Mouse (Mus musculus) lung, adult 2 months (tissue): ENCODE measurements around the gene Rpl35. TPM values are rescaled to one million over a fixed set of nuclear protein-coding genes. Genes with fewer than 3 reads are reported as not detected.
"Not testable (repeated sequence)": the region's sequence is repeated elsewhere in the genome, so short reads cannot be mapped to it uniquely, and the experiment has no call there.

ENCODE experiments used
- DNase-seq: peaks from one replicate; pipeline ENCODE4 v3.0.0; 2022
- H3K4me1 ChIP-seq: fragments of 200-500 bp; 2 replicates; pipeline ENCODE4 v1.6.1; 2011; ENCODE audit warnings: low read length; ENCODE audit not compliant: control insufficient read depth, insufficient read depth
- H3K4me3 ChIP-seq: fragments of 200-500 bp; replicated peaks from 2 replicates; pipeline ENCODE3; 2011; ENCODE audit warnings: low read depth, mild to moderate bottlenecking, control low read depth, low read length; ENCODE audit errors: extremely low read depth
- CTCF ChIP-seq: fragments of 200-500 bp; IDR thresholded peaks from 2 replicates; pipeline ENCODE4 v1.5.1; 2011; ENCODE audit warnings: mild to moderate bottlenecking, low read length, control low read depth; ENCODE audit not compliant: insufficient read depth
- POLR2A ChIP-seq: fragments of 200-500 bp; IDR thresholded peaks from 2 replicates; pipeline ENCODE4 v1.6.1; 2011; ENCODE audit warnings: low read depth, mild to moderate bottlenecking, control low read depth, low read length, borderline replicate concordance; ENCODE audit errors: extremely low read depth
- WGBS: fragments of 180-500 bp; shearing (Covaris S2); methylation state at CpG from one replicate; pipeline ENCODE4 v1.1.7; 2018; 5-methylcytosine and 5-hydroxymethylcytosine counted together
- polyA plus RNA-seq: library from polyadenylated mRNA; depleted of rRNA; stranded (reverse); fragments of >200 nt; gene quantifications from 2 replicates; pipeline ENCODE4 v1.2.3, GENCODE M21; 2012; rRNA removed

The Rpl35 gene
- 121 and 126 TPM in 2 replicates for polyA plus RNA-seq

GRCm38 (mm10) chr2:39005574-39006079, at the start of gene Rpl35:
Gene Rpl35 (minus strand): TSS chr2:39005624.
- TF ChIP-seq POLR2A (no peak), CTCF (no peak)
- WGBS, result 10% methylated on average over 15 of the region's 15 CpGs
- Histone ChIP-seq H3K4me1 (peaks cover 22% of the 10 kb centered on the region), H3K4me3 (peak within 1 kb of the TSS; percentile 99)
- DNase-seq, result peak; percentile 47

- TF ChIP-seq POLR2A (no peak), CTCF (no peak)
- DNase-seq, result no peak
- 95% methylated on average over 1 of the region's 1 CpGs for WGBS
- no peak overlapping the region for H3K4me3 ChIP-seq
- no peaks in the 10 kb centered on the region for H3K4me1 ChIP-seq
Observed at GRCm38 (mm10) chr2:39048515-39048914, 43.1 kb upstream of the Rpl35 start.

- 98% methylated on average over 1 of the region's 1 CpGs for WGBS
- no peaks in the 10 kb centered on the region for H3K4me1 ChIP-seq
- TF ChIP-seq CTCF, result no peak
- no peak for TF ChIP-seq POLR2A
- no peak for DNase-seq
- no peak overlapping the region for H3K4me3 ChIP-seq
Observed at GRCm38 (mm10) chr2:39040215-39040614, 34.8 kb upstream of the Rpl35 start.

- H3K4me3 ChIP-seq, result no peak overlapping the region
- no peaks in the 10 kb centered on the region for H3K4me1 ChIP-seq
- TF ChIP-seq POLR2A (no peak), CTCF (no peak)
- DNase-seq, result no peak
- WGBS, result 100% methylated on average over 1 of the region's 1 CpGs
Observed at GRCm38 (mm10) chr2:39031611-39032010, 26.2 kb upstream of the Rpl35 start.

GRCm38 (mm10) chr2:39020004-39020403, 14.6 kb upstream of the Rpl35 start:
- no peaks in the 10 kb centered on the region for H3K4me1 ChIP-seq
- no peak for DNase-seq
- WGBS, result 83% methylated on average over 1 of the region's 1 CpGs
- no peak for TF ChIP-seq CTCF
- TF ChIP-seq POLR2A, result no peak
- no peak overlapping the region for H3K4me3 ChIP-seq

GRCm38 (mm10) chr2:39016581-39016980, 11.2 kb upstream of the Rpl35 start:
- TF ChIP-seq CTCF (no peak), POLR2A (no peak)
- 77% methylated on average over 3 of the region's 3 CpGs for WGBS
- H3K4me3 ChIP-seq, result no peak overlapping the region

GRCm38 (mm10) chr2:39012768-39013279, 7.4 kb upstream of the Rpl35 start:
- 82% methylated on average over 7 of the region's 7 CpGs for WGBS
- TF ChIP-seq POLR2A, result no peak
- TF ChIP-seq CTCF, result no peak
- Histone ChIP-seq H3K4me3 (no peak overlapping the region), H3K4me1 (peaks cover 4% of the 10 kb centered on the region; the same call in 1 of the 2 replicates)
- no peak for DNase-seq

More at GRCm38 (mm10) chr2:39016581-39016980, 11.2 kb upstream of the Rpl35 start:
- no peak for DNase-seq
- H3K4me1 ChIP-seq, result no peaks in the 10 kb centered on the region

GRCm38 (mm10) chr2:39011971-39012370, 6.5 kb upstream of the Rpl35 start:
- DNase-seq, result no peak
- Histone ChIP-seq H3K4me1 (peaks cover 6% of the 10 kb centered on the region; the same call in 1 of the 2 replicates), H3K4me3 (no peak overlapping the region)
- no peak for TF ChIP-seq POLR2A
- TF ChIP-seq CTCF, result no peak
- WGBS, result 78% methylated on average over 3 of the region's 3 CpGs

GRCm38 (mm10) chr2:39011264-39011663, 5.8 kb upstream of the Rpl35 start:
- no peak overlapping the region for H3K4me3 ChIP-seq
- no peak for TF ChIP-seq CTCF
- H3K4me1 ChIP-seq, result peaks cover 7% of the 10 kb centered on the region; the same call in 1 of the 2 replicates
- no peak for DNase-seq

GRCm38 (mm10) chr2:39010144-39010543, 4.7 kb upstream of the Rpl35 start:
- DNase-seq, H3K4me3 ChIP-seq: not testable (repeated sequence)
- WGBS, result 92% methylated on average over 5 of the region's 5 CpGs
- peaks cover 11% of the 10 kb centered on the region; the same call in 1 of the 2 replicates for H3K4me1 ChIP-seq
